Mouse (Mus musculus): Measurements from ENCODE around the gene Cebpz. TPM values are rescaled to one million over a fixed set of nuclear protein-coding genes. Genes with fewer than 3 reads are reported as not detected.

The Cebpz gene
- total RNA-seq (2017): 116 and 117 TPM in 2 replicates

DNA sequence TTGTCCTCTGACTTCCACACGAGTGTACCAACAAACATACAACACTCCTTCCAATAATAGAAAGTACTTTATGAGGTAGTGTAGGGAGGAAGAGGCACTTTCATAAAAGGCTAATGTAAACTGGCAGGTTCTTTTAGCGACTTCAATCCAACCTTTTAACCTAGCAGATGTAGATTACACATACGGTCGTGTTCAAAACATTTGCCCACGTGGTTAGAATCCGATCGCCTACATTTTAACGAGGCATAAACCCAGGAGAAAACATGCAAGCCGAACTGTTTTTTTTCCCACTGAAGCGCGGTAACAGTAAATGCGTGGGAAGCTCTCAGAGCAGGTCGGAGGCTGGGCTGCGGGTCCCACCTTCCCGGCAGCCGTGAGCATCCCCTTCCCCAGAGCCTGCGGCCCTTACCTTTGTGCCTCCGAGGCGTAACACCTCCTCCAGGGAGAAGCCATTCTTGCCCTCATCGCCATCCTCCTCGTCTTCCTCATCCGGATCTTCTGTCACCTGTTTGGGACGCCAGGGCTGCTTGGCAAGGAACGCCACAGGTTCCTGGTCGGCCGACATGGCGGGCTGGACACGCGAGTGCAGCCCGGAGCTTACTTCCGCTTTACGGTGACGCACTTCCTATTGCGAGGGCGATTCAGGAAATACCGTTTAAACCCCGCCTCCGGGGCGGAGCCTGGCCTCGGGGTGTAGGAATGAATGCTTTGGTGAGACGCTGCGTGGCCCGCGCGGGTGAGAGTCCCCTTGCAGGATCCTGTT, at the start of gene Cebpz, which contains the start of gene Ndufaf7:
TSS of gene Cebpz (minus strand) at position 601 of the 763 bp plus-strand sequence.
TSS of gene Ndufaf7 (plus strand) at position 671 of the 763 bp plus-strand sequence.
- ATAC-seq (ENCODE audit: extremely low read depth, insufficient number of reproducible peaks, low FRiP score, poor library complexity, severe bottlenecking): peak; percentile 97

DNA sequence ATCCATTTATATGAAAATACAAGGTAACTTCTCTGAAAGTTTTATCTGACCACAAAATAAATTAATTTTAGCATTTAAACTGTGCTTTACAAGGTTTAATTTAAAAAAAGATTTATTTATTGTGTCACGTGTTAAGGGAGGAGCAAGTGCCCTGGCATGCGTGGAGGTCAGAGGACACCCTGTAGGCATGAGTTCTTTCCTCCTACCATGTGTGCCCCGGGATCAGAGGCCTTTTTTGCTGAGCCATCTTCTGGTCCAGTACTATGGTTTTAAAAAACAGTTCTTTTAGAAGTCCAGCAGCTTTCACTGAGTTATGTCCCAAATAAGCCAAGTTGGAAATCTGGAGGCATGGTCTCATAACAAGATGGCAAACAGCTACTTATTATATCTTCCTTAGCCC, 46.9 kb upstream of the Cebpz start:
- ATAC-seq (ENCODE audit: extremely low read depth, insufficient number of reproducible peaks, low FRiP score, poor library complexity, severe bottlenecking): no peak

GRCm38 (mm10) chr17:78983166-78983565, 46.3 kb upstream of the Cebpz start:
- no peak for ATAC-seq (ENCODE audit: extremely low read depth, insufficient number of reproducible peaks, low FRiP score, poor library complexity, severe bottlenecking)

GRCm38 (mm10) chr17:78968500-78968899, 31.6 kb upstream of the Cebpz start:
- ATAC-seq (ENCODE audit: extremely low read depth, insufficient number of reproducible peaks, low FRiP score, poor library complexity, severe bottlenecking): no peak

DNA sequence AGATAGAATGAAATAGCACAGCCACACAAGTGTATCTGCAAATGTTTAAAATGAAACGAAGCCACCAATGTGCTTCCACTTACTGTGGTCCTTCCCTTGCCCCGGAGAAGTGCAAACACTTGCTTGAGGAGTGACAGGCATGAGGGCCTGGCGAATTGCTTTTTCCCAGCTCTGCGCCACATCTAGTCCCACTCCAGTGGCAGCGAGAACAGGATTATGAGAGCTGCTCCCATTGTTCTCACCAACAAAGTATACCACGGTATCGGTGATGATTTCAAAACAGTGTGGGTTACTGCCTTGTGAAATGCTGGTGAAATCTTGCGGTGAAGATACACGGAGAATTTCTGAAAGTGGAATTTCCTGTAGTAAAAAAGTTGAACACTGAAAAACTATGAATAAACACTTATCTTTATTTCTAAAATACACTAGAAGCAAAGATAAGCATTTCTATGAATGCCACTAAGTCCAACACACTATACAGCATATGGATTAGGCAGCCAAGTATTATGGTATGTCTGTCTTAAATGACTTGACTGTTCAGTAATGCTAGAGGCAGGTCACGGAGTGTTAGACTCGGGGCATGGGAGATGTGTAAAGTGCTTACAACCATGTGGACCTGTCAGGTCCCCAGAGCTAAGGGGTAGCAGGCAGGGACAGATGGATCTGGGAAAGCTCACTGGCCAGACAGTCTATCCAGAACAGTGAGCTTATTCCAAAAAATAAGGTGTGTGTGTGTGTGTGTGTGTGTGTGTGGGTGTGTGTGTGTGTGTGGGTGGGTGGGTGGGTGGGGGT, 29.4 kb upstream of the Cebpz start:
- ATAC-seq (ENCODE audit: extremely low read depth, insufficient number of reproducible peaks, low FRiP score, poor library complexity, severe bottlenecking): peak; percentile 33

GRCm38 (mm10) chr17:78964387-78964786, 27.5 kb upstream of the Cebpz start:
- ATAC-seq (ENCODE audit: extremely low read depth, insufficient number of reproducible peaks, low FRiP score, poor library complexity, severe bottlenecking): no peak

- ATAC-seq (ENCODE audit: extremely low read depth, insufficient number of reproducible peaks, low FRiP score, poor library complexity, severe bottlenecking): no peak
Measured at GRCm38 (mm10) chr17:78959473-78959872, 22.6 kb upstream of the Cebpz start.

DNA sequence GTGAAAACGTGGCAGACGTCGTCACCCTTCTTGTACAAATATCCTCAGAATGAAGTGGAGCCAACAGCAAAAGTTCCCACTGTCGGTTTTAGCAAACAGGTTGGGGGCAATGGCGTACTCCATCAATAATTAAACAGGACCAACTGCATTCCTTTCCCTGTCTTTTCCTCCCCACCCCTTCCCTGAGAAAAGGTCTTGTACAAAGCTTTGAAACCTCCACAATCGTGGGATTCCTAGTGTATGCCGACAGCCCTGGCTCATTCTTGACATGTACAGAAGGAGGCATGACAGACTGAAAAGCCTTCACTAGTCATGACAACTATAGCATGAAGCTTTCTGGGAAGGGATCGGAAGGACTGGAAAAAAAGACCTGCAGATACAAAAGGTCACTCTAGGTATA, 16.4 kb upstream of the Cebpz start:
- ATAC-seq (ENCODE audit: extremely low read depth, insufficient number of reproducible peaks, low FRiP score, poor library complexity, severe bottlenecking): no peak

DNA sequence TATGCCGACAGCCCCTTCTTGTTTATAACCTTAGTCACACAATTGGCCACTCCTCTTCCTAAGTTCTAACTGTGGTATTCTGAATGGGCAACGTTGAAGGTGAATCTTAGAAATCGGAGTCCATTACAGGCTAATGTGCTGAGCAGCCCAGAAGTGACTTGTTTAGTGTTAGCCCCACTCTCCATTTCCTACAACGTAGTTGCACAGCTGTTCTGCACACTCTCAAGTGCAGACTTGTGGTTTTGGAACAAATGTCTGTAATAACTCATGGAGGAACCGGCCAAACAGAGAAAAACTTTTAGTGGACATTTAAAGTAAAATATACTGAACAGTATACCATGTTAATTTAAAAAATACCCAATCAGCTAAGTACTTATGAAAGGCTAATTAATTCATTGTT, 15.2 kb upstream of the Cebpz start:
- no peak for ATAC-seq (ENCODE audit: extremely low read depth, insufficient number of reproducible peaks, low FRiP score, poor library complexity, severe bottlenecking)

DNA sequence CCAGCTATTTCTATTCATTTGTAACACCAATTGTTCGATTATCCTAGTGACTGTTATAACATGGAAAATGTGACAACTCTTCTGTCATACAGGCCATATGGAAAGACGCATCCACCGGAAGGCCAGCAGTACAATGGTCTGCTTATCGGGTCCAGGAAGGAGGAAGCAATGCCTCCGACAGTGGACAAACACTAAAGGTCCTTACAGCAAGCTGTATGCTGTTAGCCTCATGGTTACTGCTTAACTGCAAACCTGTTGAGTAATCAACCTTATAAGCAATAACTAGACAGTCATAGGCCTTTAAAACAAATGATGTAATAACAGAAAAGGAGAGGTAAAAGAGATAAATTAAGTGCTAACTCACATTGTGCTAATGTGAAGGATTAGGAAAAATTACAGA, 14.4 kb upstream of the Cebpz start:
- no peak for ATAC-seq (ENCODE audit: extremely low read depth, insufficient number of reproducible peaks, low FRiP score, poor library complexity, severe bottlenecking)

- ATAC-seq (ENCODE audit: extremely low read depth, insufficient number of reproducible peaks, low FRiP score, poor library complexity, severe bottlenecking): no peak
Measured at GRCm38 (mm10) chr17:78942579-78942978, 5.7 kb upstream of the Cebpz start.

- ATAC-seq (ENCODE audit: extremely low read depth, insufficient number of reproducible peaks, low FRiP score, poor library complexity, severe bottlenecking): peak; percentile 28; the same call in 1 of the 2 replicates
Measured at GRCm38 (mm10) chr17:78938927-78939326, 2.1 kb upstream of the Cebpz start.

DNA sequence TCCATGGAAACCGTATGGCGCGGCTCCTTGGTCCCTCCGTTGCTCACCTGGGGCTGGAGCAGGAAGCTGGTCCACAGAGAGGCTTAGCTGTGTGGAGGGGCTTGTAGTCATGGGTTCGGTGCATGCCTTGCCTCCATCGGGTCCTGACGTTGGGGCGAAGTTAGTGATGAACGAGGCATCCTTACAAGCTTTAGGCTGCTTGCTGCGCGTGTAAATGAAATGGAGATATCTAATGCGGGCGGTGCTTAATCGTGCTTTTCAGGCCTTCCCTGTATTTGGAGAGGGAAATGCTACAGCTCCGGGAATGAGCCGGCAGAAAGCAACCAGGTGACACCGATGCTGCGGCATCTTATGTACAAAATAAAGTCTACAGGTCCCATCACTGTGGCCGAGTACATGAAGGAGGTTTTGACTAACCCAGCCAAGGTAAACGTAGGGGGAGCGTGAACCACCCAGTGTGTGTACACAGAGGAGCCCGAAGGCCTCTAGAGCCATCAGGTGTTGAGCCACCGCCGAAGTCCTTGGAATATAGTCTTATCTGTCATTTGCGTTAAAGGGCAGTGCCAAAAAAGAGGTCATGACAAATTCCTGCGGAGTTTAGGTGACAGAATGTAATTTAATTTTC, 475 bp upstream of the Cebpz start:
- no peak for ATAC-seq (ENCODE audit: extremely low read depth, insufficient number of reproducible peaks, low FRiP score, poor library complexity, severe bottlenecking)

GRCm38 (mm10) chr17:78935857-78936256, 1.0 kb downstream of the Cebpz start:
- ATAC-seq (ENCODE audit: extremely low read depth, insufficient number of reproducible peaks, low FRiP score, poor library complexity, severe bottlenecking): no peak

DNA sequence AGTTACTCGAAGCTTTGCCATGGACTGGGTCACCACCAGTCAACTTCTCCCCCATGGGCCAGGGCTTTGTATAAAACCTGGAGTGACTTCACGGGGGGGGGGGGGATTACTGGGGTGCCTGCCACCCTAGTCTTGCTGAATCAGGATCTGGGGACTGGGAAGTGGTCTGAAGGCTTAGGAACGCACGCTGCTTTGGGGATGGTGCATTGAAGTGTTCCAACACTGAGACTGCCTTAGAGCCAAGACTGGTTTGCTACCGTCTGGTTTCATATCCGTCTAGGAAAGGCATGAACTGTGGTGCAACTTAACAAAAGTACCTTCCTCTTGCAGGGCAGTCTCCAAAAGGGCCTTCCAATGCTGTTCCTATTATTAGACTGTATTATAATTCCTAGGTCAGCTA, 19.2 kb downstream of the Cebpz start:
- no peak for ATAC-seq (ENCODE audit: extremely low read depth, insufficient number of reproducible peaks, low FRiP score, poor library complexity, severe bottlenecking)

DNA sequence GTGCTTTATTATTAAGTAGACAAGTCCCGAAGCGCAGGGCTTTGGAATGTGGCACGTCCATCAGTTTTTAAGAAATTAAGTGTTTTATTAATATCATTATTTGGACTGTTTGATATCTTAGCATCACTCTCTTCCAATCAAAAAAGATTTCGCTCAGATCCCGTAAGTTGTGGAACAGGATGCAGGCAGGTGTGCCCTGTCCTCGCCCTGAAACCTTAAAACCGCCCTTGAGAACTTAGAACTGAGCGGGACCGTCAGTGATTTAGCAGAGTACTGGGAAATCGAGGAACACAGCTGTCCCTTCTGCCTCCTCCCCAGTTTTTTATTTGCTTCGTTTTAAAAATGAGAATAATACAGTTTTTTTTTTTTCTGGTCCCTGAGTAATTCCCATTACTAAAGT, 20.0 kb downstream of the Cebpz start:
- ATAC-seq (ENCODE audit: extremely low read depth, insufficient number of reproducible peaks, low FRiP score, poor library complexity, severe bottlenecking): no peak

GRCm38 (mm10) chr17:78916369-78916813, 20.5 kb downstream of the Cebpz start, which contains the start of gene Cebpzos:
Gene Cebpzos (plus strand): TSS chr17:78916500.
- peak; percentile 92 for ATAC-seq (ENCODE audit: extremely low read depth, insufficient number of reproducible peaks, low FRiP score, poor library complexity, severe bottlenecking)

GRCm38 (mm10) chr17:78915772-78916171, 21.1 kb downstream of the Cebpz start:
- no peak for ATAC-seq (ENCODE audit: extremely low read depth, insufficient number of reproducible peaks, low FRiP score, poor library complexity, severe bottlenecking)

- no peak for ATAC-seq (ENCODE audit: extremely low read depth, insufficient number of reproducible peaks, low FRiP score, poor library complexity, severe bottlenecking)
Measured at GRCm38 (mm10) chr17:78913921-78914320, 22.9 kb downstream of the Cebpz start.
